Mouse (Mus musculus) mouse embryonic stem cell (cell line): ENCODE results near the gene Zbtb16.

Experiments used
- in situ Hi-C, 2 experiments: fragments of 300-500 bp; cut with MboI; formaldehyde crosslinking; loops; 1 replicate in 1 of 2; 3 replicates in 1 of 2; pipeline ENCODE4 v1.14.3; 2019 to 2020; ENCODE audit warnings: low sequenced_read_pairs in 2 of 2, low pct_unique_long_range_greater_than_20kb in 1 of 2, mixed read lengths in 1 of 2; ENCODE audit not compliant: unreplicated experiment in 1 of 2

The Zbtb16 gene

DNA sequence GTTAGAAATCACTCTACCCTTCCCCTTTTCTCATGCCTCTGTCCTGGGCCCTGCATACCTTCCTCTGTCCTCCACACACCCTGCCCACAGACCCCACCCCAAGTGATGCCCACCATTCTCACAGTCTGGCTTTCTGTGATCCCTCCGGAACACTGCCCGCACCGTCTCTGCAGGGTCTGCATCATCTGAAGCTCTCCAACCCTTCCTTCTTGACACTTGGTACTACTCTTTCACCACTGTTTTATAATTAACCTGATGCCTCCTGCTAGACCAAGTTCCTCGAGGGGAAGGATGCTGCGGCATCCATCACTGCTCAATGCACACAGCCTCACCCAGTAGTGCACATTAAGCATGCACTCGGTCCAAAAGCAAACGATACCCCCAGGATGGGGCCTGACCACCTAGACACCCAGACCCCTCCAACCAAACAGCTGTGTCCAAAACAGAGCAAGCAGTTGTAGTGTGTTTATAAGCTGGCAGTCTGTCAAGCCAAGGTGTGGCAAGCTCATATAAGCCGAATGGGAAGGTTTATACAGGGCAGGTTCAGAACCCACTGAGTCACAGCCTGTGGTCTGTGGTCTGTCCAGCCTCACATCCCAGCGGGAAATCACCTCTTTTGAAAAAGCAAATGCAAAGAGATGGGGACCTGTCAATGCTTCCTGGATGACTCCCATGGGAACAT, 97.1 kb downstream of the Zbtb16 start:
- in situ Hi-C loops: no loop called here

GRCm38 (mm10) chr9:48737911-48738310, 98.1 kb downstream of the Zbtb16 start:
- in situ Hi-C loops: no loop called here

DNA sequence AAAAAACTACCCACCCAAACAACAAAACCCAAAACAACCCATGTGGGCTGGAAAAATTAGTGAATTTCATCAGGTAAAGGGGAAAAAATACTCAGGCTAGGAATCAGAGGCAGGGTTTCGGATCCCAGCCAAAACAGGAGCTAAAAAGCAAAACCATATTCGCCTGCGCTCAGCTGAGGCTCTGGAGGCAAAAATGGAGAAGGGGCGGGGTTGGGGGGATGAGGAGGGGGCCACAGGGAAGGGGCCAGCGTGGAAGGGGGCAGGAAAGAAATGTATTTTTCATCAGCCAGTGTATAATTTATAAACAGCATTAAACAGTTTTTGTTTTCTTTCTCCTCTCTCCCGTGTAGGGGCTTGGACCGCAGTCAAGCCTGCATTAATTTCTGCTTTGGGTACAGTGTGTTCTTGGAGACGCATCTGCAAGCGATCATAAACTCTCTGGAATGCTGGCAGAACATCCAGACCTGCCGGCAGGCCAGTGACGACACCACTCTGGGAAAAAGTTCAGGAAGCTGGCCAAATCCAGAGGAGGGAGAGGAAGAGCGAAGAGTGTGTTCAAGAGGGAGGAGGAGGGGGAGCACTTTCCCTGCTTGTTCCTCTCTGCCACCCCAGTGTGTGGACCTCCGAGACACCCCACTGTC, 98.7 kb downstream of the Zbtb16 start:
- in situ Hi-C loops: no loop called here

DNA sequence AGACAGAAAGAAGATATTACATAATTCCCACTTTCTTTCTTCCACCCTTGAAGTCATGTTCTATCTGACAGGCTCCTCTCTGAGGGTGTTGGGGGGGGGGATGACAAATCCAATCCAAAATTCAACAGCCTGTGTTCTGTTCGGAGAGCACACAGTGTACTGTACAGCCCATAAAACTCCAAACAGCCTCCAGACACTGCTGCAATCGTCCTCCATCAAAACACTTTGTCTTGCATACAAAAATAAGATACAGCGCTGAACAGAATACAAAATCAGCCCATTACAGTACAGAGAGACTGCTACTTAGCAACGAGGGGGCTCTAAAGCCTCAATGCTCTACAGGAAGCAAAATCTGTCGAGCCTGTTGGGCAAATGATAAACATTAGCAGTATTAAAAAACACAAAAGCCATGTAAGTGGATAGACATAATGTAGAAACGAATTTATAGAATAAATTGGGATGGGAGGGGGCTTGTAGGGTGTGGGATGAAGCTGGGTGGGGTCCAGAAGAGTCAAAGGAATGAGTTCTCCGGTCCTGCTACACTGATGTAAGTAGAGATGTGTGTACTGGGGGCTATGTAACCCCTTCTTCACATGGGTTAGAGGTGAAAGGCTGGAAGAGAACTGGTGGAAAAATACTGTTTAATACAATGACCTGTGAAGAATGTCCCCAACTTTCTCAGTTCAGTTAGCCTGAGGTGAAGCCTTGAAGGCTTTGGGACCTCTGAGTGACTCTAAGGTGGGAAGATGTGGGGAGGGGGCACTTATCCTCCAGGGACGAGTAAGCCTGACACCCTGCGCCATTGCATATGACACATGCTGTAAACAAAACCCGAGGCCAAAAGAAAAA, 99.4 kb downstream of the Zbtb16 start:
- in situ Hi-C loops: no loop called here

- in situ Hi-C loops: no loop called here
These were observed 100.3 kb downstream of the Zbtb16 start for GRCm38 (mm10) chr9:48735466-48736312.

DNA sequence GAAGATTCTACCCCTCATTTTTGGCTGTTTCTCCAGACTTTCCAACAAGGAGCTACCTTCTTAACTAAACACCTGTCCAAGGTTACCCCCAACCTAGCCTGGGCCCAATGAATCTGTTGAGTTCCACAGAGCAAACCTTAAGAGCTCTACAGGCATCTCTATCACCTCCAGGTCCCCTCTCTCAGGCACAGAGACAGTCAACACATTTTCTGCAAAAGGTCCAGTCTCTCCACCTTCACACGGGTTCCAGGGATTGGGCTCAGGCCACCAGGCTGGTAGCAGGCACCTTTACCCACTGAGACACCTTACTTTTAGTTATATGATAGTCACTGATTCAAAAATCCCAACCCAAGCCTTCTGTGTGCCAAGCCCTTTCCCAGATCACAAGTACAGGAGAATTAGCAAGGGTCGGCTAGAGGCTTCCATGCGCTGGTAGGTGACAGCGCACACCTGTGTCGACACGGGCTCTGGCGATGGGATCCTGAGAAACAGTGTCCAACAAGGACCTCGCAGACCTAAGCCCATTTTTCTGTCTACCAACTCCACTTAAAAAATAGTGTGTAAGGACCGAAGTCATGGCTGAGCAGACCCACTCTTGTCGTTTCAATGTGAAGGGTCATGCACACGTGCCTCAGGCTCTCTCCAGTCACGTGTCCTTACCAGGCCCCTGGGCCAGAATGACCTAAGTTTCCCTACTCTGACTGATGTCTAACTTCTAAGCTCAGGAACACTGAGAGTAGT, 101.1 kb downstream of the Zbtb16 start:
- in situ Hi-C loops: no loop called here

DNA sequence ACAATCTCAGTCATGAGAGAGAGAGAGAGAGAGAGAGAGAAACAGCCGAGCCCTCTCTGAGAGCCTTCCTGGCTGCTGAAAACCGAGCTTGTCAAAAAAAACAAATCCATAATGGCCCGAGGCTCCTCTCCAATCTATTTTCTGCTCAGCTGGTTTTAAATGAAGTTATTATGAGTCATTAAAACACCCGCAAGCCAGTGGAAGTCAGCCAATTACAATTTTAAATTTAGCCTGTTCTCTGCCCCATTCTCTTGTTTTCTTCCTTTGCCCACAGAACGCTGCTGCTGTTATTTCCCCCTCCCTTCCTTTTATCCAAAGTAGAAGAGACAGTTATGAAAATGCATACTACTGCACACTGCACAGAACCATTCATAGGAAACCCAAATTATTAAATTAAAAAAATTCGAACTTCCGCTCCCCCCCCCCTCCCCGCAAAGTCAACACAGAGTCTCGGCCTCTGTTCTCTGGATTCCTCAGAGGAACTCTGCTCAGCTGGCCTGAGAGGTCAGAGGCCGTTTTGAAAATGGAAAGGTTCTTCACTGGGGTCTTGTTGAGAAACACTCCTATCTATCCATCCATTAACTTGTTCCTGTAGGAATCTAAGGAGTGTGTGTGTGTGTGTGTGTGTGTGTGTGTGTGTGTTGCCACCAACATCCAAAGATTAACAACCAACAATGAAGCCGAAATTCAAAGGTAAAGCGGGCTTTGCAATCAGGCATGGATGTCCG, 102.0 kb downstream of the Zbtb16 start:
- in situ Hi-C loops: no loop called here

DNA sequence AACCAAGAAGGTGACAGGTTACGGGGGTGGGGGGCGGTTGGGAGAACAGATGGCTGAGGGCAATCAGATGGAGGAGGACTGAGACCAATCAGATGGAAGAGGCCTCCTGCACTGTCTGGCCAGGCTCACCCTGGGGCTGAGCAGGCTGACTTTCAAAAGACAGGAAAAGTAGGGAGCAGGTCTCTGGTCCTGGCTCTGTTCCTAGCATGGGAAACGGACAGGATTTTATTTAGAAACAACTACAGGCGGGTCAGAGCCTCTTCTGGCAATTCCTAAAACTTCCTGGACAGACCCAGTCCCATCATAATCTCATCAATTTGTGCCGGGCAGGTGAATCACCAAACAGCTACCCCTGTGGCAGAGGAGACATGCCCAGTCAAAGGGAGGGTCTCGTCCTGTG, 102.9 kb downstream of the Zbtb16 start:
- in situ Hi-C loops: no loop called here

- in situ Hi-C loops: no loop called here
These were observed 104.1 kb downstream of the Zbtb16 start for GRCm38 (mm10) chr9:48731651-48732536.

DNA sequence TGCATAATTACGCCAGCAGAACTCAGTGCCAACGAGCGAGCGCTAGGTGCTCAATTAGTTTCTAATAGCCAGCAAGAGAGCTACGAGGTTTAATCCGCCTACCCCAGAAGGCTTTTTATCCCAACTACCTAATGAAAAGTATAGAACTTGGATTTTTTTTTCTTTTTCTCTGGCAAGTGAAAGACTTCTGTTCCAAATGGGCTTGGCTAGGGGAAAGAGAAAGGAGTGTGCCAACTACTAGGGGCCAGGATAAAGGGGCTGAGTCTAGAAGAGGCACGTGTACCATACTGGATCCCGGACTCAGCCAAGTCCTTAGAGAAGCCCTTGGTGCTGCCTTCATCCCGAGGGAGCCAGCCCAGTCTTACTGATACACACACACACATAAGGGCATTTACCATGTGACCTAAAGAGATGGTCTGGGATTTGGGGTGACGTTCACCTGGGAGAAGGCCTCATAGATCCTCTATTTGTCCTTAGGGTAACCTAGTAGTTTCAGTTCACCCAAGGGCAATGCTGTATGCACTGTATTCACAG, 105.5 kb downstream of the Zbtb16 start:
- in situ Hi-C loops: no loop called here

DNA sequence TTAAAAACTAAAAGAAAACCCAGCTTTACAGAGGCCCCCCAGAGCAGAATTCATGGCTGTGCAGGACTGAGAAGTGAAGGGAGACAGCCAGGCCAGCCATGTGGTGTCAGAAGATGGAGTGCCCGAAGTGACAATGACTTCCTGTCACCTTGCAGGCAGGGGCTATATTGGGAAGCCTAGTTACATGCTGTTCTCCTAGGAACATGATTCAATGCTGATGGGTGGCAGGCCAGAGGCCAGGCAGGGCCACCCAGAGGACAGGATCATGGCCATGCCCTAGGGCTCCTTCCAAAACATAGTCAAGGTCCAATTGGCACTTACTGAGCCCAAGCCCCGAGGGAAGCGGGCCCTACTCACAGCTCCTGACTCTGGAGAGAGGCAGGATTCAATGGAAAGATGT, 106.6 kb downstream of the Zbtb16 start:
- in situ Hi-C loops: no loop called here

DNA sequence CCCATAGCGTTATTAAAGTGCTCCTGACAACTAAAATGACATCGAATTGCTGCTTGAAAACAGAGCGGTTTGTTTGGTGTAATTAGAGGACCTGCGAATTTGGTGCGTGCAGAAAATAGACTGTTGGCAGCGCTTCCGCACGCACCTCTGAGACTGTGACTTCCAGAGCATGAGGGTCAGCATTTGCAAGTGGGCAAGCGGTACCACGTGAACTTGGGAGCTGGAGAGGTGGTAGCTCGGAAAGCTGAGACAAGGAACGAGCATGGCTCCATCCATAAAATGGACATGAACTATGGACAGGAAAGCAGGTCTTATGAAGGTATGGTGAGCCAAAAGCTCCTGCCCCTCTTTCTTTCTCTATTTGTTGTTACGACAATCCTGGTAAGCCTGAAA, 107.3 kb downstream of the Zbtb16 start:
- in situ Hi-C loops: no loop called here

GRCm38 (mm10) chr9:48728083-48728730, 107.8 kb downstream of the Zbtb16 start:
- in situ Hi-C loops: no loop called here

- in situ Hi-C loops: no loop called here
These were observed 109.7 kb downstream of the Zbtb16 start for GRCm38 (mm10) chr9:48726341-48726740.

DNA sequence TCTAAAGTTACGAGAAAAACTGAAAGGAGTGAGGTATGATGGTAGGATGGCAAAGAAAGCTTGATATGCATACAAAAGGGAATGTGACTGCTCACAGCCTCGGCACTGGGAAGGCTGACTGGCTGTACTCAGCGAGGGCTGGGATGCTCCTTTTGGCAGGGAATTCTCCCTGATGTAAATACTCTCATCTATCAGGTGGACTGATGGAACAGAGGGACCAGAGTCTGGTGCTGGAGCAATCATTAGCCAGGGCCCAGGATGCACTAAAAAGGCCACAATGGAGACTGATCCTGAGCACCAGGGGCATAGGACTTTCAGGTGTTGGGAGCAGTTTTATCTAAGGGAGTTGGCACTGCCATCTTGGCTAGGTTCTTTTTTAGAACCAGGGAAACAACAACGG, 110.1 kb downstream of the Zbtb16 start:
- in situ Hi-C loops: no loop called here

GRCm38 (mm10) chr9:48725161-48725560, 110.9 kb downstream of the Zbtb16 start:
- in situ Hi-C loops: no loop called here
